Mouse (Mus musculus): ENCODE measurements at regions not wholly inside any gene's neighbourhood (a gene's known extent, or its start where the extent isn't known, plus 50 kb on each side); places are given as distances from the start of the nearest gene placed in this dataset.

- TF ChIP-seq CTCF (IDR thresholded peaks at IDR 0.05) (no peak), POLR2A (IDR thresholded peaks at IDR 0.05; ENCODE audit: insufficient read depth, low read depth, low read length) (no peak)
These were observed 383.0 kb upstream of the Mgmt start for GRCm38 (mm10) chr7:136511389-136511788.
